Mouse (Mus musculus) kidney, embryonic 16.5 days (tissue): ENCODE data around the gene Icosl. TPM values are rescaled to one million over a fixed set of nuclear protein-coding genes. Genes with fewer than 3 reads are reported as not detected.
"Not testable (repeated sequence)": the region's sequence is repeated elsewhere in the genome, so short reads cannot be mapped to it uniquely, and the experiment has no call there.

Source experiments
- ATAC-seq: fragments of 200-750 bp; cut with Nextera tagmentation; 2 replicates; pipeline ENCODE4 v1.8.0; 2017; ENCODE audit warnings: moderate TSS enrichment; ENCODE audit not compliant: low FRiP score, low TSS enrichment
- H3K27ac ChIP-seq: fragments of 300-500 bp; sonication (generic); 2 replicates; pipeline ENCODE4 v1.5.1; 2014; ENCODE audit warnings: low read length
- H3K27me3 ChIP-seq: fragments of 300-500 bp; sonication (generic); 2 replicates; pipeline ENCODE4 v1.6.1; 2014; ENCODE audit warnings: low read length, control low read depth, mixed read lengths; ENCODE audit not compliant: insufficient read depth
- H3K36me3 ChIP-seq: fragments of 300-500 bp; sonication (generic); 2 replicates; pipeline ENCODE4 v1.6.1; 2014; ENCODE audit warnings: low read length, control low read depth, mixed read lengths; ENCODE audit not compliant: insufficient read depth
- H3K4me1 ChIP-seq: fragments of 300-500 bp; sonication (generic); 2 replicates; pipeline ENCODE4 v1.6.1; 2014; ENCODE audit warnings: low read length, control low read depth, mixed read lengths; ENCODE audit not compliant: insufficient read depth
- H3K4me2 ChIP-seq: fragments of 300-500 bp; sonication (generic); replicated peaks from 2 replicates; pipeline ENCODE4 v1.6.1; 2014; ENCODE audit warnings: low read depth, low read length
- H3K4me3 ChIP-seq: fragments of 300-500 bp; sonication (generic); 2 replicates; pipeline ENCODE4 v1.5.1; 2014; ENCODE audit warnings: mild to moderate bottlenecking, low read length
- H3K9ac ChIP-seq: fragments of 300-500 bp; sonication (generic); replicated peaks from 2 replicates; pipeline ENCODE4 v1.6.1; 2014; ENCODE audit warnings: low read length
- H3K9me3 ChIP-seq: fragments of 300-500 bp; sonication (generic); 2 replicates; pipeline ENCODE4 v1.6.1; 2016; ENCODE audit warnings: low read length, control low read depth
- WGBS: fragments of 180-500 bp; shearing (Covaris S2); extraction: QIAGEN DNeasy Blood & Tissue Kit; methylation state at CpG from one replicate; pipeline ENCODE4 v1.1.7; 2014; 5-methylcytosine and 5-hydroxymethylcytosine counted together
- polyA plus RNA-seq: library from polyadenylated mRNA; unstranded; fragments of >200 nt; fragmentation: Nextera tagmentation; extraction: Ambion mirVana; gene quantifications from 2 replicates; pipeline ENCODE4 v1.2.1, GENCODE M21; 2015

Gene Icosl
- polyA plus RNA-seq, 1 experiment from 2014 or later, result 8.5 TPM

DNA sequence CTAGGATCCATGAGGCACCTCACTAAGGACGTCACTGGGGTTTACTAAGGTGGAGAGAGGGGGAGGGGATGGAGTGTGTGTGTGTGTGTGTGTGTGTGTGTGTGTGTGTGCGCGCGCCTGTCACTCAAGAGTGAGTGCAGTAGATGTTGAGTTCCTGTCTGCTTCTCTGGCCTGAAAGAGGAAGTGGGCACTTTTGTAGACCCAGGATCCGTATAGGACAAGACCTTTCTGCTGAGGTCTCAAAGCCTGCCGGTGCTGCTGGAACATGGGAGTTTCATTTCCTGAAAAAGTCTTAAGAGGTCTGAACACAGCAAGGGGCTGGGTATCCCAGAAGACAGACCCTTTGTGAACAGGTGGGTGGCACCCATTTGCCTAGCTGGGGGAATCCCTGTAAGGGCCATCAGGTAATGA is 18.0 kb downstream of the Icosl start:
- H3K27ac ChIP-seq, result no peak overlapping the region
- no peak overlapping the region for H3K4me2 ChIP-seq
- H3K4me1 ChIP-seq, result no peaks in the 10 kb centered on the region
- H3K27me3 ChIP-seq, result no peaks in the 10 kb centered on the region
- H3K36me3 ChIP-seq, result no peaks in the 10 kb centered on the region
- ATAC-seq, result no peak
- no peak overlapping the region for H3K9ac ChIP-seq
- WGBS, result 80% methylated on average over 6 of the region's 6 CpGs
- no peak overlapping the region for H3K4me3 ChIP-seq
- no peaks in the 10 kb centered on the region for H3K9me3 ChIP-seq

DNA sequence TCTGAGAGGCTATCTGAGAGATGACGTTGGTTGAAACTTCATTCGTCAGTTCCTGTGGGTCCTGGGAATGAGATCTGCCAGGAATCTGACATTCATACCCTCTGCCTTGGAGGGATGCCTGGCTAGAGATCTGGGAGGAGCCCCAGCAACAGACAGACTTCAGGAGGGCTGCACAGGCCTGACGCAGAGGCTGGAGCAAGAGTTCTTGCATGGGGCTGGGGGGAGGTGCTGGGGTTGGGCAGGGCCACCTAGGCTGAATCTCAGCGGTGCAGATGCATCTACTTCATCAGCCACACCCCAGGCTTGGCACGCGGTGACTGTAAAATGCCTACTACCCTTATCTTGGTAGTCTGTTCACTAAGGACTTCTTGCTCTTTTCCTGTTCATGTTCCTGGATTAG is 21.1 kb downstream of the Icosl start:
- H3K27ac ChIP-seq, result no peak overlapping the region
- H3K9ac ChIP-seq, result no peak overlapping the region
- H3K4me3 ChIP-seq, result no peak overlapping the region
- no peaks in the 10 kb centered on the region for H3K9me3 ChIP-seq
- H3K4me2 ChIP-seq, result no peak overlapping the region
- H3K36me3 ChIP-seq, result no peaks in the 10 kb centered on the region
- no peaks in the 10 kb centered on the region for H3K4me1 ChIP-seq
- ATAC-seq, result no peak
- WGBS, result 54% methylated on average over 6 of the region's 6 CpGs
- H3K27me3 ChIP-seq, result no peaks in the 10 kb centered on the region

DNA sequence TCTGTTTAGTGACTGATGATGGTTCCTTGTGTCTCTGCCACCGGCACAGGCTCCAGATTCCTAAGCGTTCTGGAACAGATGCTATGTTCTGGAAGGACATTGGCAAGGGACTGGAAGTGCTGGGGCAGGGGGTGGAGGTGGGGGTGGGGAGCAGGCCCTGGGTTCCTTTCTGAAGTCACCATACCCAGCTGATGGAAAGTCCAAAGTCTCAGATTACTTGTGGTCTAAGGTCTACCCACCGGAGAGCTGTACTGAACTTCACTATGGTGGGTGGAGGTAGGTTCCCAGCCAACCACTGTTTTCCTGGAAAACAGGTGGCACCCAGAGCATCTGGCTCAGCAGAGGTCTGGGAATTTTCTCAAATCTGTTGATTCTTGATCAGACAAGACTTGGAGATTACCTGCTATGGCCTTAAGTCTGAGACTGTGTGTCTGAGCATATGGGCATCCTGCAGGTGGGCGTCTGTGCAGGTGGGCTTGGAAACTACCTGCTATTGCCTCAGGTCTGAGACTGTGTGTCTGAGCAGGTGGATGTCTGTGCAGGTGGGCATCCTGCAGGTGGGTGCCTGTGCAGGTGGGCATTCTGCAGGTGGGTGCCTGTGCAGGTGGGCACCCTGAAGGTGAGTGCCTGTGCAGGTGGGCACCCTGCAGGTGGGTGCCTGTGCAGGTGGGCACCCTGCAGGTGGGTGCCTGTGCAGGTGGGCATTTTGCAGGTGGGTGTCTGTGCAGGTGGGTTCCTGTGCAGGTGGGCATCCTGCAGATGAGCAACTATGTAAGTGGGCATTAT is 21.8 kb downstream of the Icosl start:
- no peaks in the 10 kb centered on the region for H3K36me3 ChIP-seq
- no peak for ATAC-seq
- WGBS, result 80% methylated on average over 4 of the region's 4 CpGs
- no peaks in the 10 kb centered on the region for H3K27me3 ChIP-seq
- no peak overlapping the region for H3K4me2 ChIP-seq
- no peak overlapping the region for H3K9ac ChIP-seq
- H3K4me1 ChIP-seq, result no peaks in the 10 kb centered on the region
- H3K9me3 ChIP-seq, result no peaks in the 10 kb centered on the region
- H3K4me3 ChIP-seq, result no peak overlapping the region
- no peak overlapping the region for H3K27ac ChIP-seq

DNA sequence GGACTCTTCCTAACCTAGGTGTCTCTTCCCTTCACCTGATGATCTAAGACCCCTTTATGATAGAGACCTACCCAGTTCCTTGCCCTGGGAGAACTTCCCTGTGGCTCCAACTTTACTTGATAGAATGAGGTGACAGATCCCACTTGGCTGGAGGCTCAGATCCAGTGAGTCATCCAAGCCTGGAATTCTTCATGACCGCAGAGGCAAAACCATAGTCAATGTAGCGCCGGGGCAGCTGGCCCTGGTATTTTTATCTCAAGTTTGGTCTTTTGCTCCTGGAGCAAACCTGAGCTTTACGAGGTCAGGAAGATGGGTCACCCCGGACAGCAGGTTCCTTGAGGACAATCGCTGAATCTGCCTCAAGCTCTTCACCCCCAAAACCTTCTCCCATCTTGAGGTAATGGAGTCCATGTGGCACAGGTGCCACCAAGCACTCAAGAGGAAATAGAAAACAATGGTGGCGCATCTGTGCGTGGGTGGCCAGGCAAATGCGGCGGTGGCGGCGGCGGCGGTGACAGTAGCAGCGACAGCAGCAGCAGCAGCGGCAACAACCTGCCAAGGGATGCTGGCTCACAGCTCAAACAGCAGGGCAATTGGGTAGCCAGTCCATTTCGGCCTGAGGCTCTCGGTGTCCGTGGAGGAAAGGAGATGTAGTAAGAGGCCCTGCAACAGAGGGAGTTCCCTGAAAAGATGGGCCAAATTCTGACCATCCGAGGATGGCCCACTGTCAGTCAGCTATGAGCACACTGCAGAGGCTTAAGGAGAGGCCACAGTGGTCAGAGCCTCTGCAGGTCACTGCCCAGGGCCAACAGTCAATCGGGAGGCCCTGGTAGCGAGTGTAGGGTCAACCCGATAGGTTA is 23.0 kb downstream of the Icosl start:
- no peaks in the 10 kb centered on the region for H3K9me3 ChIP-seq
- H3K4me3 ChIP-seq, result no peak overlapping the region
- H3K27ac ChIP-seq, result no peak overlapping the region
- no peak overlapping the region for H3K9ac ChIP-seq
- WGBS, result 81% methylated on average over 23 of the region's 23 CpGs
- no peaks in the 10 kb centered on the region for H3K36me3 ChIP-seq
- no peak overlapping the region for H3K4me2 ChIP-seq
- no peaks in the 10 kb centered on the region for H3K27me3 ChIP-seq
- no peaks in the 10 kb centered on the region for H3K4me1 ChIP-seq
- ATAC-seq, result no peak

DNA sequence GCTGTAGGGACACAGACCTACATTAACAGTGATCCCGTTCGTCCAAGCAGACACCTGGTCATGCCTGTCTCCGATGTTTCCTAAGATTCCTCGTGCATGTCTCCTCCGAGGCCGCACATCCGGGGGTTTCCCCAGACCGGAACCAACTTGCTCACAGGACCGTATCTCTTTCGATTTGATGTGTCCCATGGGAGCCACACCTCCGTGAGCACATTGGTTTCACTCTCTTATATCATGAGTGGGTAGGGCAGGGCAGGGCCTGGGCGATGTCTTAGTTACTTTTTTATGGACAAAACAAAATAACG is 23.6 kb downstream of the Icosl start:
- 64% methylated on average over 13 of the region's 13 CpGs for WGBS
- no peak overlapping the region for H3K9ac ChIP-seq
- no peaks in the 10 kb centered on the region for H3K27me3 ChIP-seq
- H3K36me3 ChIP-seq, result no peaks in the 10 kb centered on the region
- ATAC-seq, result no peak
- H3K27ac ChIP-seq, result no peak overlapping the region
- no peaks in the 10 kb centered on the region for H3K4me1 ChIP-seq
- no peaks in the 10 kb centered on the region for H3K9me3 ChIP-seq
- no peak overlapping the region for H3K4me3 ChIP-seq
- no peak overlapping the region for H3K4me2 ChIP-seq

DNA sequence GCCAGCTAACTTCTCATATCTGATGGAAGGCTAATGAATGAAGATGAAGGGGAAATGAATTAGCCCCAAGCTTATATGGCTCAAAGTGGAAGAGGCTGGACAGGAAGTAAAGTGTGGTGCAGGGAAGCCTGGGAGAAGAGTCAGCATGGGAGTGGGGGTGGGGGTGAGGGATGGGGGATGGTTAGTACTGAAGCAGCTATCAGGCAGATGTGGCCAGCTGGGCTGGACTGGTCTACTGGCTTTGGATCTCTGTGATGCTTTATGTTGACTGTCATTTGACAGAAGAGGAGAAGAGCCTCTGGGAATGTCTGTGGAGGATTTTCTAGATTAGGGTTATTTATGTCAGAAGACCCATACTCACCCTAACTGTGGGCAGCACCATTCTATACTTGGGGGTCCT is 26.1 kb downstream of the Icosl start:
- Histone ChIP-seq H3K4me3 (no peak overlapping the region), H3K4me2 (no peak overlapping the region), H3K27ac (no peak overlapping the region), H3K9me3 (no peaks in the 10 kb centered on the region), H3K4me1 (no peaks in the 10 kb centered on the region), H3K27me3 (no peaks in the 10 kb centered on the region), H3K36me3 (no peaks in the 10 kb centered on the region), H3K9ac (no peak overlapping the region)
- ATAC-seq, result no peak

DNA sequence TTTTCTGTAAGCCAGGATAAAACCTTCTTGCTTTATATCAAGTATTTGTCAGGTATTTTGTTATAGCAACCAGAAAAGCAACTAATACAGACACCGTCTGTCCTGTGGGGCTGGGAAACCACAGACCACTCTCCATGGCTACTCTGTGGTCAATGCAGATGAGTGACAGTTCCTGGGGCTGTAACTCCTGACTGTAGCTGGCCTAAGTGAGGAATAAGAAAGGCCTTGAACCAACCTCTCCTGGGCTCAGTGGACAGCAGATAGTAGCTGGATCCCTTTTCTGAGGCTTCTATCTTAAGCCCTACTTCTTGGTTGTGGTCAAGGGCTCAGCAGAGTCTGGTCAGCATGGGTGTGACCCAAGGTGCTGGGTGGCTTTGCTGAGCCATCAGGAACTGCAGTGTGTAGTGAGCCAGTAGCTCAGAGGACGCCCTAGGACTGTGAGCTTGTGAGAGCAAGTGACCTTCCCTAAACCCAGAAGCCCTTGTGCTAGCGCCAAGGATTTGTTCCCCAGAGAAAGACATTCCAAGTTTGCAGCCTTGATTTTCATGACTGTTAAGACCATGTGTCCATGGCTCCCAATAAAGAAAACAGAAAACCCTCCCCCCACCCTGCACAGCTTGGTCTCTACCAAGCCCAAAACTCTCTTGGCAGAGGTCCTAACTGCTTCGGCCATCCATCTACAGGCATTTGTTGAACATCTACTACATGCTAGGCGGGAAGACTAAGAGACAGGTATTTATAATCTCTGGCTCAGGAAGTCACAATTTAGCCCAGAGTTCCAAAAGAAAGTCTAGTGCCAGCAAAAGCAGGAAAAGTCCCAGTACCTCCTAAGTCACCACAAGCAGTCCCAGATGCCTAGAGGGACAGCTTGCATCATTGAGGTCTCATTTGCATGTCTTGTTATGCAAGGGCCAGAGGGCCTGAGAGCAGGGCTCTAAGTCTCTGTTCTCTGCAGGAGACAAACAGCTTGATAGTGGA is 27.1 kb downstream of the Icosl start:
- 84% methylated on average over 5 of the region's 5 CpGs for WGBS
- ATAC-seq, result no peak
- peaks cover 7% of the 10 kb centered on the region for H3K4me1 ChIP-seq
- no peaks in the 10 kb centered on the region for H3K27me3 ChIP-seq
- no peaks in the 10 kb centered on the region for H3K36me3 ChIP-seq
- H3K9me3 ChIP-seq, result no peaks in the 10 kb centered on the region
- H3K9ac ChIP-seq, result no peak overlapping the region
- no peak overlapping the region for H3K27ac ChIP-seq
- H3K4me3 ChIP-seq, result no peak overlapping the region
- H3K4me2 ChIP-seq, result no peak overlapping the region

DNA sequence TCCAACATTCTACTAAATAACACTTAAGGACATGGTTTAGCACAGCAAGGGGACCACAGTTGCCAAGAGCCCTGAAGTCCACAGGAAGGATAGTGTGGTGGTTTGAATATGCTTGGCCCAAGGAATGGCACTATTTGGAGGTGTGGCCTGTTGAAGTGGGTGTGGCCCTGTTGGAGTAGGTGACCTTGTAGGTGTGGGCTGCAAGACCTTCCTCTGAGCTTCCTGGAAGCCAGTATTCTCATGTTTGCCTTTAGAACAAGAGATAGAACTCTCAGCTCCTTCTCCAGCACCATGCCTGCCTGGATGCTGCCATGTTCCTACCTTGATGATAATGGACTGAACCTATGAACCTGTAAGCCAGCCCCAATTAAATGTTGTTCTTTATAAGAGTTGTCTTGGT is 30.8 kb downstream of the Icosl start:
- H3K4me1 ChIP-seq, result peaks cover 23% of the 10 kb centered on the region
- H3K27ac ChIP-seq, H3K9ac ChIP-seq, H3K27me3 ChIP-seq, H3K36me3 ChIP-seq, H3K9me3 ChIP-seq, ATAC-seq, H3K4me3 ChIP-seq, H3K4me2 ChIP-seq: not testable (repeated sequence)

DNA sequence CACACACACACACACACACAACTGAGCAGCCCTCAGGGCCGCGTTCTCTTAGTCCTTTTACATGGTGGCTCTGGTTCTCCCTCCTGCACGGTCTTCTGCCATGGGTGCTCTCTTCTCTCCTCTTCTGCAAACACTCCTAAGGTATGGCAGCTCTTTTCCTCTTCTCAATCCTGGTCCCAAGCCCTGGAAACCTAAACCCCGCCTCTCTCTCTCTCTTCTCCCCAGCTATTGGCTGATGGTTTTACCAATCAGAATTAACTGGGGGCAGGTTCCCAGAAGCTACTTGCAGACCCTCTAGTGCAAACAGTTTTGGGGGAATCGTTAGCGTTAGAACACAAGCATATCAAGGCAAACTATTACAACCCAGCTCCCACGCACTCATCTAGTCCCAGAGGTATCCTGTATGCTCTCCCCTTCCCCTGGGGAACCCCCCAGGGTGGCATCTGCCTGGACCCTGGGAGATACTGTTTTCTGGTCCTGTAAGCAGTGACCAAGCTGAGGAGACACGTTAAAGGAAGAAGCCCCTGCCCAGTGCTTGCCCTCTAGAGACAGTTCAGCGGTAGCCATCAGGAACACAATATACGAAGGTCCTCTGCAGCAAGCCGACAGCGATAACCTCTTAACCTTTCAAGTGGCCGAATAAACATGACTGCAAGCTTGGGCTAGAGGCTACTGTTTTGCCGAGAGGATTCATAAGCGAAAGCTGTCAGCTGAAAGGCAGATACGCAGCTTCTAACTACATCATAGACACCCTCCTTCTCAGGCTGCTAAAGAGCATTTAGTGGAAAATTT is 32.1 kb downstream of the Icosl start:
- peak; percentile 43; the same call in 1 of the 2 replicates for ATAC-seq
- Histone ChIP-seq H3K36me3 (no peaks in the 10 kb centered on the region), H3K27me3 (no peaks in the 10 kb centered on the region), H3K4me1 (peaks cover 36% of the 10 kb centered on the region), H3K4me2 (peak overlapping the region; percentile 57), H3K9ac (peak overlapping the region; percentile 54), H3K9me3 (no peaks in the 10 kb centered on the region), H3K27ac (peak overlapping the region; percentile 25; the same call in 1 of the 2 replicates), H3K4me3 (peak overlapping the region; percentile 31)
- WGBS, result 16% methylated on average over 16 of the region's 16 CpGs
